Mouse (Mus musculus): Measurements from ENCODE around the gene Psmb11.

GRCm38 (mm10) chr14:54653496-54653895 is 32.3 kb downstream of the Psmb11 start:
- TF ChIP-seq GATA1 (IDR thresholded peaks at IDR 0.05; ENCODE audit: low read length) (no peak), TAL1 (IDR thresholded peaks at IDR 0.05; ENCODE audit: low read length) (no peak)
